Mouse (Mus musculus) lung, embryonic 16.5 days (tissue): ENCODE data around the gene Rab30. TPM values are rescaled to one million over a fixed set of nuclear protein-coding genes. Genes with fewer than 3 reads are reported as not detected.
A peak's percentile ranks its signal among the peaks of the same experiment; 100 is the strongest.
"Not testable (repeated sequence)": the region's sequence is repeated elsewhere in the genome, so short reads cannot be mapped to it uniquely, and the experiment has no call there.

Experiments
- ATAC-seq: fragments of 200-750 bp; cut with Nextera tagmentation; 2 replicates; pipeline ENCODE4 v1.8.0; 2017; ENCODE audit warnings: low read depth, mild to moderate bottlenecking, moderate library complexity
- H3K27ac ChIP-seq: fragments of 300-500 bp; sonication (generic); 2 replicates; pipeline ENCODE4 v1.5.1; 2014; ENCODE audit warnings: mild to moderate bottlenecking, control low read depth, low read length
- H3K27me3 ChIP-seq: fragments of 300-500 bp; sonication (generic); 2 replicates; pipeline ENCODE4 v1.6.1; 2014; ENCODE audit warnings: low read depth, low read length, mixed read lengths; ENCODE audit not compliant: control insufficient read depth, insufficient read depth
- H3K36me3 ChIP-seq: fragments of 300-500 bp; sonication (generic); 2 replicates; pipeline ENCODE4 v1.6.1; 2014; ENCODE audit warnings: low read length; ENCODE audit not compliant: control insufficient read depth, insufficient read depth
- H3K4me1 ChIP-seq: fragments of 300-500 bp; sonication (generic); replicated peaks from 2 replicates; pipeline ENCODE4 v1.6.1; 2014; ENCODE audit warnings: low read length, mixed read lengths; ENCODE audit not compliant: control insufficient read depth, insufficient read depth
- H3K4me2 ChIP-seq: fragments of 300-500 bp; sonication (generic); 2 replicates; pipeline ENCODE4 v1.6.1; 2014; ENCODE audit warnings: low read depth, low read length, control low read depth
- H3K4me3 ChIP-seq: fragments of 300-500 bp; sonication (generic); 2 replicates; pipeline ENCODE4 v1.5.1; 2014; ENCODE audit warnings: mild to moderate bottlenecking, low read length, control low read depth
- H3K9ac ChIP-seq: fragments of 300-500 bp; sonication (generic); 2 replicates; pipeline ENCODE4 v1.6.1; 2014; ENCODE audit warnings: low read length, control low read depth
- H3K9me3 ChIP-seq: fragments of 300-500 bp; sonication (generic); 2 replicates; pipeline ENCODE4 v1.6.1; 2016; ENCODE audit warnings: low read length; ENCODE audit not compliant: control insufficient read depth
- WGBS: fragments of 180-500 bp; shearing (Covaris S2); extraction: QIAGEN DNeasy Blood & Tissue Kit; methylation state at CpG from one replicate; pipeline ENCODE4 v1.1.7; 2014; 5-methylcytosine and 5-hydroxymethylcytosine counted together
- polyA plus RNA-seq: library from polyadenylated mRNA; unstranded; fragments of >200 nt; fragmentation: Nextera tagmentation; extraction: Ambion mirVana; gene quantifications from 2 replicates; pipeline ENCODE4 v1.2.1, GENCODE M21; 2015

The Rab30 gene
- polyA plus RNA-seq, 1 experiment from 2014 or later, result 5.0 TPM

DNA sequence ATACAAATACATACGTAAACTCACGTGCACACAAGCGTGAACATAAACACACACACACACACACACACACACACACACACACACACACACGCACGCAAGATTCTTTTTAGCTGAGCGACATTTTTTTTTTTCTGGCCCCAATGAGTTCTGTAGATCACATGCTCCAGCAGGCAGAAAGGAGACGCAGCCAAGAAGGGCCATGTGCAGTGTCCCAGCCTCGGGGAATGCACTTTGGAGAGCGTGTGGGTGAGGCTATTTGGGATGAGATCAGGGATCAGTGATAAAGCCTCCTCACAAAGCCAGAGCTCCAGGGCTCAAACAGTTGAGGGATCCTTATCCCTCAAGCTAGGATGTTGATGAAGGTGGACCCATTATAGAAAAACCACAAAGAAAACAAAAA is 24.0 kb downstream of the Rab30 start:
- no peak overlapping the region for H3K4me3 ChIP-seq
- WGBS, result 55% methylated on average over 9 of the region's 9 CpGs
- no peaks in the 10 kb centered on the region for H3K27me3 ChIP-seq
- H3K36me3 ChIP-seq, result no peaks in the 10 kb centered on the region
- H3K9me3 ChIP-seq, result no peaks in the 10 kb centered on the region
- H3K9ac ChIP-seq, result no peak overlapping the region
- H3K4me2 ChIP-seq, result no peak overlapping the region
- peaks cover 5% of the 10 kb centered on the region for H3K4me1 ChIP-seq
- H3K27ac ChIP-seq, result no peak overlapping the region
- ATAC-seq, result no peak

DNA sequence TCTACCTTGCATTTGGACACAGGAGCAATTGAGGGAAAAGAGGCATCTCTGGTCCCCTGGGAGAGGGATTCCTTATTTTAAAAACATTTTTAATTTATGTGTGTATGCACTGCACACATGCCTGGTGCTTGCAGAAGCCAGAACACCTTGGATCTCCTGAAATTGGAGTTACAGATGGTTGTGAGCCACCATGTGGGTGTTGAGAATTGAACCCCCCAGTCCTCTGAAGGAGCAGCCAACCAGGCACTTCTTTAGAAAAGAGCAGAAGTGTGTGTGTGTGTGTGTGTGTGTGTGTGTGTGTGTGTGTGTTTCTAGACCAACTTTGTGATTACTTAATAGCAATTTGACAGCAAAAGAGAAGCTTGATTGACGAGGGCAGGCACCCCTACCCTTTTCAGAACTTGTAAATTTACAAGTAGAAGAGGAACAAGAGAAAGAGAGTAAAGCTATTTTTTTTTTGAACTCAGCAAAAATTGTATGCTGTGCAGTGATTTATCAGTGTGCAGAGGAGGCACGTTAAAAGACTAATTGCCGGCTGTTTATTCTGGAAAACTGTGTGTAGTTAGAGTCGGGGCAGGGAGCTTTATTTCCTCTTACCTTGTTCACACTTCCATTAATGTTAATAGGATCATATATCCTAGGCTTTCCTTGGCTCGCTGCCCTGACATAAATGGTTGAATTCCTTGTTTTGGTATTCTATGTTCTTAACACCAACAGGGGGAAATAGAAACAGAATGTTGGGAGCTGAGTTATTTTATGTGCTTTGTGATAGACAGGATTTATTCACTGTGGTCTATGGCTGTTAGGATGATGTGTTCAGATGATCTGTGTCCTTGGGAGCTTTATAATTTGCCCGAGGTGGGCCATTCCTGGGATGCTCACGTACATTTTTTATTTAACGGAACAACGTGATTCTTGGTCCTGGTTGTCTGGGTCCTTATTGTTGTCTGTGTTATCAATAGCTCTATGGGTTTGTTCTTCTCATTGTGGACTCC is 25.0 kb downstream of the Rab30 start:
- Histone ChIP-seq H3K4me3 (no peak overlapping the region), H3K9ac (no peak overlapping the region), H3K4me2 (no peak overlapping the region), H3K36me3 (no peaks in the 10 kb centered on the region), H3K27me3 (no peaks in the 10 kb centered on the region), H3K9me3 (no peaks in the 10 kb centered on the region), H3K27ac (no peak overlapping the region), H3K4me1 (peaks cover 5% of the 10 kb centered on the region)
- 58% methylated on average over 9 of the region's 9 CpGs for WGBS
- ATAC-seq, result no peak

DNA sequence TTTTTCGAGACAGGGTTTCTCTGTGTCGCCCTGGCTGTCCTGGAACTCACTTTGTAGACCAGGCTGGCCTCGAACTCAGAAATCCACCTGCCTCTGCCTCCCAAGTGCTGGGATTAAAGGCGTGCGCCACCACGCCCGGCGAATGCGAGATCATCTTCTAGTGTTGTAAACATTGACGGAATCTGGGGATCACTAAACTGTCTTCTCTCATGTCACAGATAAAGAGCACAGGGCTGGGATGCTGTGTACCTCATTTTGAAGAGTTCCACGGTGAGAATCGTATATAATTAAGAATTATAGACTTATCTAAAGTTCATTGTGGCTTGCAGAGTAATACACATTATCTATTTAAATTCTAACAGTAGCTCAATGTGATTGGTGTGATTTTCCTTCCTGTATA is 26.7 kb downstream of the Rab30 start:
- not testable (repeated sequence) for H3K27me3 ChIP-seq, H3K9me3 ChIP-seq, H3K4me1 ChIP-seq, H3K9ac ChIP-seq, H3K27ac ChIP-seq, H3K36me3 ChIP-seq, H3K4me2 ChIP-seq, ATAC-seq, H3K4me3 ChIP-seq
- 86% methylated on average over 12 of the region's 12 CpGs for WGBS

DNA sequence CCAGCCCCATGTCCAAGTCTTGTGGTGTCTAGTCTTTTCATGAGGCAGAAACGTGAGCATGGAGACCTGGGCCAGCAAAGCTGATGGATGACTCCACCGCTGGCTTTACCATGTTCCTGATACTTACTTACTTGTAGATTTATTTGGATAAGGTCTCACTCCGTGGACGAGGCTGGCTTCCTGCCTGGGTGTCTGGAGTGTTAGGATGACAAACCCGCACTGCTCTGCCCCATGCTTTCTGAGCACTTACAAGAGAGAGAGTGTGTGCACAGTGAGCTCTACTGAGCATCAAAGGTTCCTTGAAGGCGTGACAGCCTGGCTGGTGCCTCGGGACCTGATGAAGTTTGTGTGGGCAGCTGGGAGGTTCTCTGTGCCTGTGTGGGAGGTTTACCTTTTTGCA is 27.5 kb downstream of the Rab30 start:
- Histone ChIP-seq H3K36me3 (no peaks in the 10 kb centered on the region), H3K4me2 (no peak overlapping the region), H3K9me3 (no peaks in the 10 kb centered on the region), H3K27ac (no peak overlapping the region), H3K27me3 (no peaks in the 10 kb centered on the region), H3K4me3 (no peak overlapping the region), H3K4me1 (peaks cover 5% of the 10 kb centered on the region), H3K9ac (no peak overlapping the region)
- ATAC-seq, result peak; percentile 88
- 12% methylated on average over 7 of the region's 7 CpGs for WGBS

DNA sequence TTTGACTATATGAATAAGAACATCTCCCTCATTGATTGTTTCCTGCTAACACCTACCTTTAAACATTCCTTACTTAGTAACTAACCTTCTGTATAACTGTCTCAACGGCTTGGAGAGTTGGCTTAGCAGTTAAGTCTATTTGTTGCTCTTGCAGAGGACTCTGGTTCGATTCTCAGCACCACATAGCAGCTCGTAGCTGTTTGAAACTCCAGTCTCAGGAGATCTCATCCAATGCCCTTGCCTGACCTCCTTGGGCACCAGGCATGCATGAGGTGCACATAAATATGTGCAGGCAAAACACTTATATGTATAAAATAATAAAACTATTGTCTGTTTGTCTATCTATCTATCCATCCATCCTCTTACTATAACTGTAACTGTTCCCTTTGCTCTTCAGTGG is 31.6 kb downstream of the Rab30 start:
- Histone ChIP-seq H3K4me3 (no peak overlapping the region), H3K4me2 (no peak overlapping the region), H3K9ac (no peak overlapping the region), H3K4me1 (peaks cover 9% of the 10 kb centered on the region), H3K36me3 (no peaks in the 10 kb centered on the region), H3K27ac (no peak overlapping the region), H3K27me3 (no peaks in the 10 kb centered on the region), H3K9me3 (no peaks in the 10 kb centered on the region)
- ATAC-seq, result no peak
- 86% methylated on average over 3 of the region's 3 CpGs for WGBS

DNA sequence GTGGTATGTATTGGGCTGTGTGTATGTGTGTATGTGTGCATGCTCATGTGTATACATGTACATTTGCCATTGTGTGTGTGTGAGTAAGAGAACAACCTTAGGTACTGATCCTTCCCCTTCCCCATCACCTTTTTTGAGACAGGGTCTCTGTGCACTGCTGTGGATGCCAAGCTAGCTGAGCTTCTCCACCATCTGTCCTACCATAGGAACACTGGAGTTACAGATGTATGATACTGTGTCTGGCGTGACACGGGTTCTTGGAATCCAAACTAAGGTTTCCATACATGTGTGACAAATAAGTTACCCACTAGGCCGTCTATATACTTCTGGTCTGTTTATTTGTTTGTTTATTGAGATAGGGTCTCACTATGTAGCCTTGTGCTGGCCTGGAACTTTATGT is 32.2 kb downstream of the Rab30 start:
- 84% methylated on average over 3 of the region's 3 CpGs for WGBS
- H3K4me1 ChIP-seq, result peaks cover 9% of the 10 kb centered on the region
- no peak for ATAC-seq
- H3K36me3 ChIP-seq, result no peaks in the 10 kb centered on the region
- no peak overlapping the region for H3K9ac ChIP-seq
- H3K27me3 ChIP-seq, result no peaks in the 10 kb centered on the region
- no peaks in the 10 kb centered on the region for H3K9me3 ChIP-seq
- no peak overlapping the region for H3K4me2 ChIP-seq
- H3K4me3 ChIP-seq, result no peak overlapping the region
- no peak overlapping the region for H3K27ac ChIP-seq

DNA sequence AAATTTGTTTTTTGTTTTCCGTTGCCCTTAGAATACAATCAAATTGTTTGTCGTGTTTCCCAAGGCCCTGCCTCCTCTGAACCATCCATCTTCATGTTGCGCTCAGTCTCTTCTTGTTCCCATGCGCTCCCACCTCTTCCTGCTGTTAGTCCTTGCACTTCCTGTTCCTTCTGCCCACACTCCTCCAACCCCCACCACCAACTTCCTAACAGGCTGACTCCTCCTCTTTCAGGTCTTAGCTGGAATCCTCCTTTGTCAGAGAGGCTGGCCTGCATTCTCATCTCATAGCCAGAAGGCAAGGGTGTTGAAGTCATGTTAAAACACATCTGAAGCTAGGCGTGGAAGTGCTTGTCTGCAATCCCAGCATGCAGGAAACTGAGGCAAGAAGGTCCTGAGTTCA is 33.3 kb downstream of the Rab30 start:
- no peak overlapping the region for H3K4me2 ChIP-seq
- H3K4me1 ChIP-seq, result peaks cover 4% of the 10 kb centered on the region
- H3K27me3 ChIP-seq, result no peaks in the 10 kb centered on the region
- no peaks in the 10 kb centered on the region for H3K9me3 ChIP-seq
- H3K4me3 ChIP-seq, result no peak overlapping the region
- H3K9ac ChIP-seq, result no peak overlapping the region
- WGBS, result 72% methylated on average over 5 of the region's 5 CpGs
- no peak overlapping the region for H3K27ac ChIP-seq
- no peak for ATAC-seq
- H3K36me3 ChIP-seq, result no peaks in the 10 kb centered on the region

DNA sequence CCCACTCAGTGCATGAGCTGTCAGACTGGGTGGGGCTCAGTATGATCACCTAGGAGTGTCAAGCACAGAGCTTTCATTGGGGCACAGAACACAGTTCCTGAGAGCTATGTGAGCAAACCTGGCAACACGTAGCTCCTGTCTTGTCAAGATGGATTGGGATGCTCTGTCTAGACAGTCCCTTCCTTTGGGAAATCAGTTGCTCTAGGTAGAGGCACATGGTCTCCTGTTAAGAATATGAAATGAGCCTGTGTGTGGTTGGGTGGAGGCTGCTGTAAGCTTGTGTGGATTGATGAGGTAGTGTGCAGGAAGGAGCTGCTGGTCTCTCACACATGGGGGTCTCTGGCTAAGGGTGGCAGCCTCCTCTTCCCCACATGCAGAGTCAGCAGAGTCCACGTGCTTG is 34.3 kb downstream of the Rab30 start:
- H3K27ac ChIP-seq, result no peak overlapping the region
- no peaks in the 10 kb centered on the region for H3K27me3 ChIP-seq
- H3K9ac ChIP-seq, result no peak overlapping the region
- H3K4me1 ChIP-seq, result peaks cover 4% of the 10 kb centered on the region
- H3K4me3 ChIP-seq, result no peak overlapping the region
- 31% methylated on average over 2 of the region's 2 CpGs for WGBS
- no peaks in the 10 kb centered on the region for H3K9me3 ChIP-seq
- H3K36me3 ChIP-seq, result no peaks in the 10 kb centered on the region
- H3K4me2 ChIP-seq, result no peak overlapping the region
- ATAC-seq, result no peak

DNA sequence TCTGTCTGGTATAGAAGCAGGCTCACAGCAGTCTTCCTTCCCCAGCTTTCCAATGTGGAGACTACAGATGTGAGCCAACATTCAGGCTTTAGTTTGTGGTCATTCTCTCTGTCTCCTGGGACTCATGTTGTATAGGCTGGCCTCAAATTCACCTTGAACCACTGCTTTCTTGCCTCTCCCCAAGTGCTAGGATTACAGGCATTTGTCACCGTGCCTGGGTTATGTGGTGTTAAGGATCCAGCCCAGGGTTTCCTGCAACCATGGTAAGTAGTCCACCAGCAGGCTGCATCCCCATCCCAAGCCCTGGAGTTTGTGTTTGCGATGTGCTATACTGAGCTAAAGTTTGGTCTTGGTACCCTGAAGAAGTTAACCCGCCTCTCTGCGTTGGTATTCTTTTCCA is 35.2 kb downstream of the Rab30 start:
- H3K4me2 ChIP-seq, result peak overlapping the region; percentile 50

More for the DNA sequence above, 35.2 kb downstream of the Rab30 start:
- H3K36me3 ChIP-seq, result no peaks in the 10 kb centered on the region
- no peak overlapping the region; the same call in 1 of the 2 replicates for H3K9ac ChIP-seq
- no peak for ATAC-seq
- H3K4me1 ChIP-seq, result peaks cover 4% of the 10 kb centered on the region
- WGBS, result 52% methylated on average over 4 of the region's 4 CpGs
- H3K9me3 ChIP-seq, result no peaks in the 10 kb centered on the region
- H3K27me3 ChIP-seq, result no peaks in the 10 kb centered on the region
- no peak overlapping the region for H3K4me3 ChIP-seq
- peak overlapping the region; percentile 56 for H3K27ac ChIP-seq
